Mouse (Mus musculus) gastrocnemius, postnatal 4 days (tissue): ENCODE data around the gene Sycn. TPM values are rescaled to one million over a fixed set of nuclear protein-coding genes. Genes with fewer than 3 reads are reported as not detected.
A peak's percentile ranks its signal among the peaks of the same experiment; 100 is the strongest.
"Not testable (repeated sequence)": the region's sequence is repeated elsewhere in the genome, so short reads cannot be mapped to it uniquely, and the experiment has no call there.

Source experiments
- DNase-seq, 2 experiments: peaks; one replicate each; pipeline ENCODE4 v3.0.0; 2021 to 2022; ENCODE audit warnings: low spot score in 2 of 2, mixed read lengths in 2 of 2
- long read RNA-seq, 2 experiments: library from polyadenylated mRNA; stranded (forward); transcript quantifications; one replicate each; pipeline ENCODE4 v2.0.0; 2021
- total RNA-seq, 2 experiments: library from RNA; stranded (reverse); gene quantifications; 2 replicates each; pipeline ENCODE4 v1.2.3; 2021

Gene Sycn
- total RNA-seq = not detected
- long read RNA-seq, experiment 1 = 0 reads
- long read RNA-seq, experiment 2 = 0 reads

DNA sequence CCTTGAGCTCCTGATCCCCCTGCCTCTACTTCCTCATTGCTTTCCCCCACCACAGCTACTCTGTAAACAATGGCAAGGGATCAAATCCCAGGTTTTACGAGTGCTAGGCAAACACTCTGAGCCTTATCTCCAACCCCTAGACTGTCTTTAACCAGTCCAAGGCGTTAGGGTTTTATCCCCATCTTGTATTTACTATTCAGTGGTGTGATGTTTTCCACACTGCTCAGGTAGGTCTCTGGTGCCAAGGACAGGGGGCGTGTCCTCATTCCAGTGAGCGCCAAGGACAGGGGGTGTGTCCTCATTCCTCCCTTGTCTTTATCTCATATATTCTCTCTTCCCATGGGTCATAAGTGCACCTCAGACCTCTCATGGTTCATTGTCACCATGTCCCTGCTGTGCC lies at the start of gene Sycn:
Gene Sycn (plus strand): TSS at position 360 of the 400 bp plus-strand sequence.
- no peak for DNase-seq

DNA sequence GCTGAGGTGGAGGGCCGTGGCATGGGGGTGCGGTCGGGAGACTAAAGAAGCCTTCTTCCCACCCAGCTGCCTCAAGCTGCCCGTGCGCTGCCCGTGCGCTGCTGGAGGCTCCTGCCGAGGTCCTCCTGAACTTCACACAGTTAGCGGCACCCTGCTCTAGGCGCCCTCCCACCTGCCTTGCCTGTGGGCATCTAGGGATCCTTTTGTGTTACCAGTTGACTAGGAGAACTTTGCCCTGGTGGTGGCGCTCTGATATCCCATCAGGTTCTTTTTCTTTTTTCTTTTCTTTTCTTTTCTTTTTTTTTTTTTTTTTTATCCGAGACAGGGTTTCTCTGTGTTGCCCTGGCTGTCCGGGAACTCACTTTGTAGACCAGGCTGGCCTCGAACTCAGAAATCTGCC lies 49.8 kb upstream of the Sycn start:
- DNase-seq = no peak

GRCm38 (mm10) chr7:28492310-28492709 lies 48.4 kb upstream of the Sycn start:
- DNase-seq = no peak

DNA sequence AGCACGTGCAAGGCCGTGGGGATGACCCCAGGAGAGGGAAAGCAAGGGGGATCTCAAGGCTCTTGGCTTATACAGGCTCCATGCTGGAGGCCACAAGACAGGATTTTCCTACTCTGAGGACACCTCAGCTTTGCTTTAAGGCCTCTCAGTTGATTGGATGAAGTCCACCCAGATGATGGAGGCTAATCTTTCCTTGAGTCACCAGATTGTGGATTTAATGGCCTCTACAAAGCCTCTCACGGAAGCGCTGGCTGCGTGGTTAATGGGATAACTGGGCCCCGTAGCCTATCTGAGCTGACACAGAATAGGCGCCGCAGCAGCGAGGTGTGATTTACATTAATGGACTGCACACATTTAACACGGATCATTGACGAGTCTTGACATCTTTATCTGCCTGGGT lies 45.3 kb upstream of the Sycn start:
- DNase-seq = no peak

DNA sequence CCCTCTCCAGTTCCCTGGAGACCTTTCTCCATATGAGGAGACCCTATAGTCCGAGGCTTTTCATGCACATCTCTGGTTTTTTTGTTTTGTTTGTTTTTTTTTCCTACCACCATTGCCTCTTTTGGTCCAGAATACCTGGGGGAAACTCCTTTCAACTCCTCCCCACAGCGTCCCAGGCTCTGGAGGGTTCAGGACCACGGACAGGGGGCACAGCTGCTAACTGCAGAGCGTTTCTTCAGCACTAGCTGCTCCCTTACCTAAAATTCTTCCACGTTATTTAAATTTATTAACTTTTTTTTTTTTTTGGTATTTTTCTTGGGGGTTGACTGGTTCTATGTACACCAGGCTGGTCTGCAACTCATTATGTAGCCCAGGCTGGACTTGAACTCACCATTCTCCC lies 35.1 kb upstream of the Sycn start:
- DNase-seq = no peak

DNA sequence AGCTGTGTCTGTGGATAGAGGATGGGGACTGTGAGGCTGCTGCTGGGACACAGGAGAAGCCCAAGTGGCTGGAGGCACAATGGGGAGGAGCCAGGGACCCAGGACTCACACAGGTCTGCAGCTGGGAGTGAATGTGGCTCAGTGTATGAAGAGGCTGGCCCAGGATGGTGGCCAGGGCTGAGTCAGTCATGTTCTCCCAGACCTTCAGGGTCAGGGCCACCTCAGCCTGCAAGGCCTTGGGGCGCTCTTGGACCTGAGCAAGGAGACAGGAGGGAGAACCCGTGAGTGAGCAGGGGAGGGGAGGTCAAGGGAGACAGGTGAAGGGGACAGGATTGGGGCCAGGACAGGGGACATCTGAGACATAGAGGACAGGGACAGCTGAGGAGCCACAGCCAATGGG lies 31.6 kb upstream of the Sycn start:
- DNase-seq = not testable (repeated sequence)

GRCm38 (mm10) chr7:28510405-28510974 lies 30.2 kb upstream of the Sycn start, which contains the start of gene Ifnl2:
TSS of gene Ifnl2 (minus strand) at chr7:28510455.
- not testable (repeated sequence) for DNase-seq

- no peak for DNase-seq
These were observed 29.2 kb upstream of the Sycn start for GRCm38 (mm10) chr7:28511441-28511840.

DNA sequence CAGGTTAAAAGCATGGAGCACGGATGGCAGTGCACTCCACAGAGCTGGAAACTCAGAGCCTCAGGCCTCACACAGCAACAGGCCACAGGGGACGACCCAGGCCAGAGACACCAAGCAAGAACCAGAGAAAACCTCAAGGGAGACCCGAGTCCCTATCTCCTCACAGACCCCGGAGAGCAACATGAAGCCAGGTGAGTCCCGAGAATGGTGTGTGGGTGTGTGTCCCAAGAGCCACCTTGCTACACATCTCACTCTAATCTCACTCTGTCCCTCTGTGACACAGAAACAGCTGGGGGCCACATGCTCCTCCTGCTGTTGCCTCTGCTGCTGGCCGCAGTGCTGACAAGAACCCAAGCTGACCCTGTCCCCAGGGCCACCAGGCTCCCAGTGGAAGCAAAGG lies 18.1 kb upstream of the Sycn start, which contains the start of gene Ifnl3:
Gene Ifnl3 (plus strand): TSS at position 301 of the 400 bp plus-strand sequence.
- DNase-seq = not testable (repeated sequence)

- peak; percentile 72 to 76 for DNase-seq
These were observed 12.6 kb upstream of the Sycn start for GRCm38 (mm10) chr7:28527922-28528719.

DNA sequence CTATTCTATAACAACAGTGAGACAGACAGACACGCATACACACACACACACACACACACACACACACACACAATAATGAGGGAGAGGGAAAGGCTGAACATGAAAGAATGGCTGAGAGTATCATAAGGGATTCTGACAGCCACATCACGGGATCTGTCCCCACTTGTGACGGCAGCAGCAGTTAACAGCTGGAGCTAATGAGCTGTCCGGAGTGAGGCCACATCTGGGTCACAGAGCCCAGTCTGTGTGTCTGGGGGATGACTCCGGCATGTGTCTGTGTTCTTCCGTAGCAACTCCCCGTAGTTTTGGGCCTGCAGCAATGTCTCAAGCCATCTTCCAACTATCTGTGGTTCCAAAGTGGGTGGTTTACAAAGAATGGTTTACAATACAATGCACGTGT lies 8.7 kb upstream of the Sycn start:
- DNase-seq = no peak

- not testable (repeated sequence) for DNase-seq
These were observed 1.8 kb upstream of the Sycn start for GRCm38 (mm10) chr7:28538886-28539285.

DNA sequence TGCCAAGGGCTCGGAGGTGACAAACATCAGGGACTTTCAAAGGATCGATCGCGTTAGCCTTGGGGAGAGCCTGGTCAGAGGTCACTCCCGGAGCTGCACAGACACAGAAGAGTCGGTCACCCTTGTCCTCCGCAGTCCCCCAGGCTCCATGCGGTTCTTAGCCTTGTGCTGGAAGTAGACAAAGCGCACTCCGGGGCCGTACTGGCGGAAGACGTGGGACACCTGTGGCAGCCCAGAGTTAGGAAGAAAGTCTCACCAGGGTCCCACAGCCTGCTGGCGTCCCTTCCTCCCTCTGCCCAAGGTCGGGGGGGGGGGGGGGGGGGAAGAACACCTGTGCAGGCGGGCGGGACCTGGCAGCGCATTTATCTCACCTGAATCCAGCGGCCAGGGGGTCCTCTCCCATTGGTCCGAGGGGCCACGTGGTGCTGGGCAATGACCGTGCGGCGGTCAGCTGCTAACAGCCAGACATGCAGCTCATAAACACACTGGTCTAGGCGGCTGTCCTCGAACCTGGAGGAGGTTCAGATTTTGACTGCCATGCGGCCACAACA lies 3.4 kb downstream of the Sycn start:
- no peak for DNase-seq

- no peak for DNase-seq
These were observed 4.6 kb downstream of the Sycn start for GRCm38 (mm10) chr7:28545048-28545890.

DNA sequence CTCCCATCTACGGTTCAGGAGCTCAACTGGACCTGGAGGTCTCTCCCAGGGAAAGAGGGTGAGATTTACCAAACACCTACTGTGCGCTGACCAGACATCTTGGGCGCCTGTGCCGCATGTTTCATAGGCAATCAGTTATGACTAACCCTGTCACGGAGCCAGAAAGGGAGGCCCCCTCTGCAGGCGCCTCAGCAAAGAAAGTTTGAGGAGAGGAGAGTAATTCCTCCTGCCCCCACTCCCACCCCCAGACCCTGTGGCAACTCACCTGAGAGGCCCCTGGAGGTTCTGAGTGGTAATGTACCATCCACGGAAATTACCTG lies 5.2 kb downstream of the Sycn start:
- DNase-seq = no peak

DNA sequence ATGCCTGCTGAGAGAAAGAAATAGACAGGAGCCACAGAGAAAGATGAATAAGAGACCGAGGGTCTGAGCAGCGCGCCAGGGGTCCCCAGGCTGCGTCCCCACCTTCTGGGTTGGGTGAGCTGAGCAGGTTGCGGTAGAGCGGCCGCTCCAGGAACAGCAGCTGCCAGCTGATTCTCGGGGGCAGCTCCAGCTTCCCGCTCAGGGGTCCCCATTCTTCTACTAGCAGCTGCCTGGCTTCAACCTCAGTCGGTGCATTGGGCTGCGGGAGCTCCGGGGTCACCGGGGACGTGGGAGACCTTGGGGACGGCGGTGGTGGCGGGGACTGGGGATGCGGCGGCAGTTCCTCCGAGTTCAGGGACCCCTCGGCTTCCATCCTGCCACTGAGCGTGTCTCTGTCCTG lies 6.0 kb downstream of the Sycn start:
- no peak for DNase-seq

DNA sequence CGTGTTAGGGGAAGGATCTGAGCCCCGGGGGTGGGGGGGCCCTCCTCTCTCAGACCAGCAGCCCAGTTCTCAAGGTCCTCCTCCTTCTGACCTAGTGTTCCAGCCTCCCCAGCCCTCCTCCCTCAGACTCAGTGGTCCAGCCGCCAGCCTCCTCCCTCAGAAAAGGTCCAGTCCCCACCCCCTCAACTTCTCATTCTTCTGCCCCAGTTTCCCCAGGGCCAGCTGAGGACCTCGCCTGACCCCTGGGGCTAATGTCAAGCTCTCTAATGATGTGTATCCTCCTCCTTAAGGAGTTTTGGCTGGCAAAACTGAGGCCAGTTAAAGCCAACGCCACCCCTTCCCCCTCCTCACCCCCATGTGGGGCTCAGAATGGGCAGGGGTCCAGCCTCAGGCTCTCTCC lies 6.5 kb downstream of the Sycn start, which contains the start of gene Nccrp1:
Gene Nccrp1 (minus strand): TSS at position 101 of the 400 bp plus-strand sequence.
- no peak for DNase-seq

- no peak for DNase-seq
These were observed 6.9 kb downstream of the Sycn start for GRCm38 (mm10) chr7:28547628-28548027.

- DNase-seq = no peak
These were observed 12.4 kb downstream of the Sycn start for GRCm38 (mm10) chr7:28553076-28553475.

GRCm38 (mm10) chr7:28555939-28556535 lies 15.4 kb downstream of the Sycn start:
- DNase-seq = no peak

DNA sequence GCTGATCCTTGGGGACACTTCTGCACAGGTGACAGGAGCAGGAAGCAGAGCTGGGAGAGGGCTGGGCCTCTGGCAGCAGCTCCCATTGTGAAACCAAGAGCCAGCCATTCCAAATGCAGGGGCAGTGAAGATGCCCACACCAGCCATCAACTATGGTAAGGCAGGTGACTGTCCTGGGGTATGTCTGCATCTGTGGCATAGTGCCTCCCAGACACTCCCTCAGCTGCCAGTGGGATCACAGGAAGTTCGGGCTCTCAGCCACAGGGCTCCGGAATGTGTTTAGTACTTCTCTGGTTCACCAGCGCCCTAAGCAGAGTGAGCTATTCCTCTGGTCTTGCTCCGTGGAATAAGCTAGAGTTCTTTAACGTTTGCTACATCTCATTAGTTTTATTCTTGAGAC lies 16.4 kb downstream of the Sycn start:
- DNase-seq = no peak
